Mouse (Mus musculus) lung, postnatal 0 days (tissue): ENCODE measurements around the gene Lcn10. TPM values are rescaled to one million over a fixed set of nuclear protein-coding genes. Genes with fewer than 3 reads are reported as not detected.

Source experiments
- ATAC-seq: fragments of 200-750 bp; cut with Nextera tagmentation; 2 replicates; pipeline ENCODE4 v1.8.0; 2017; ENCODE audit warnings: moderate library complexity
- DNase-seq: peaks from one replicate; pipeline ENCODE4 v3.0.0-alpha.2; 2016; ENCODE audit warnings: low spot score
- H3K27ac ChIP-seq: fragments of 300-500 bp; sonication (generic); 2 replicates; pipeline ENCODE4 v1.5.1; 2014; ENCODE audit warnings: antibody characterized with exemption, mild to moderate bottlenecking, low read length, mixed read lengths
- H3K27me3 ChIP-seq: fragments of 300-500 bp; sonication (generic); replicated peaks from 2 replicates; pipeline ENCODE4 v1.6.1; 2014; ENCODE audit warnings: low read length, mixed read lengths; ENCODE audit not compliant: insufficient read depth
- H3K36me3 ChIP-seq: fragments of 300-500 bp; sonication (generic); 2 replicates; pipeline ENCODE4 v1.6.1; 2014; ENCODE audit warnings: low read length, mixed read lengths; ENCODE audit not compliant: insufficient read depth
- H3K4me1 ChIP-seq: fragments of 300-500 bp; sonication (generic); 2 replicates; pipeline ENCODE4 v1.6.1; 2014; ENCODE audit warnings: antibody characterized with exemption, low read depth, low read length, mixed read lengths; ENCODE audit not compliant: insufficient read depth
- H3K4me2 ChIP-seq: fragments of 300-500 bp; sonication (generic); replicated peaks from 2 replicates; pipeline ENCODE4 v1.6.1; 2014; ENCODE audit warnings: low read depth, mild to moderate bottlenecking, low read length, moderate library complexity, mixed read lengths
- H3K4me3 ChIP-seq: fragments of 300-500 bp; sonication (generic); 2 replicates; pipeline ENCODE4 v1.5.1; 2014; ENCODE audit warnings: low read depth, low read length
- H3K9ac ChIP-seq: fragments of 300-500 bp; sonication (generic); replicated peaks from 2 replicates; pipeline ENCODE4 v1.6.1; 2014; ENCODE audit warnings: low read depth, mild to moderate bottlenecking
- H3K9me3 ChIP-seq: fragments of 300-500 bp; sonication (generic); 2 replicates; pipeline ENCODE4 v1.6.1; 2016; ENCODE audit warnings: low read length, mixed read lengths
- CTCF ChIP-seq: IDR thresholded peaks from 2 replicates; pipeline ENCODE4 v1.5.1; 2016; ENCODE audit warnings: antibody characterized with exemption, mild to moderate bottlenecking
- EP300 ChIP-seq: IDR thresholded peaks from 2 replicates; pipeline ENCODE4 v1.6.1; 2016; ENCODE audit warnings: antibody characterized with exemption, mild to moderate bottlenecking, control low read depth
- WGBS: fragments of 180-500 bp; shearing (Covaris S2); extraction: QIAGEN DNeasy Blood & Tissue Kit; methylation state at CpG from one replicate; pipeline ENCODE4 v1.1.7; 2014; 5-methylcytosine and 5-hydroxymethylcytosine counted together
- polyA plus RNA-seq: library from polyadenylated mRNA; unstranded; fragments of >200 nt; fragmentation: Nextera tagmentation; extraction: Ambion mirVana; gene quantifications from 2 replicates; pipeline ENCODE4 v1.2.1, GENCODE M21; 2015

Gene Lcn10
- polyA plus RNA-seq, 1 experiment from 2014 or later, result not detected

GRCm38 (mm10) chr2:25657246-25657645 is 25.3 kb upstream of the Lcn10 start:
- H3K4me2 ChIP-seq, result no peak overlapping the region
- H3K4me1 ChIP-seq, result no peaks in the 10 kb centered on the region
- no peak overlapping the region for H3K27ac ChIP-seq
- ATAC-seq (no peak), DNase-seq (no peak)
- H3K9ac ChIP-seq, result no peak overlapping the region
- no peaks in the 10 kb centered on the region for H3K36me3 ChIP-seq
- no peak overlapping the region for H3K4me3 ChIP-seq
- TF ChIP-seq EP300, result no peak
- no peaks in the 10 kb centered on the region for H3K27me3 ChIP-seq
- WGBS, result 65% methylated on average over 4 of the region's 4 CpGs
- no peaks in the 10 kb centered on the region for H3K9me3 ChIP-seq

DNA sequence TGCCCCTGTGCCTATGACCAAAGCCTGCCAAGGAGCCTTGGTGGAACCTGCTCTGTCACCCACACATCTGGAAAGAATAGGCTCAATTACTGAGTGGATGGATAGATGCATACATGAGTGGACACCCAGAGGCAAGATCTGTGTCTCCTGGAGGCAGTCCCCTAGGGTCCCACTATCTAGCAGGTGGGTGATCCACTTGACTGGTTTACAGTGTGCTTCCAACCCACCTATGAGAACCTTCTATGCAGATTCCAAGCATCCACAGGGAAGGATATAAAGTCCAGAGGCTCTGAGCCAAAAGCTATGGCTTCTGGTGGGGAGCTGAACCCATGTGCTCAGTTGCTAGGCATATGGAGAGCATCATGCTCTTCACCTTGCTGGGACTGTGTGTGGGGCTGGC is 24.9 kb upstream of the Lcn10 start, which contains the start of gene Lcn5:
Lcn5 (plus strand) TSS at position 301 of the 400 bp plus-strand sequence.
- ATAC-seq (no peak), DNase-seq (no peak)
- TF ChIP-seq CTCF (no peak), EP300 (no peak)
- H3K4me3 ChIP-seq, result no peak within 1 kb of the TSS
- H3K9ac ChIP-seq, result no peak within 1 kb of the TSS
- H3K9me3 ChIP-seq, result no peaks in the 10 kb centered on the region
- H3K4me1 ChIP-seq, result no peaks in the 10 kb centered on the region
- no peak within 1 kb of the TSS for H3K4me2 ChIP-seq
- no peaks in the 10 kb centered on the region for H3K36me3 ChIP-seq
- H3K27me3 ChIP-seq, result no peaks in the 10 kb centered on the region
- H3K27ac ChIP-seq, result no peak within 1 kb of the TSS

DNA sequence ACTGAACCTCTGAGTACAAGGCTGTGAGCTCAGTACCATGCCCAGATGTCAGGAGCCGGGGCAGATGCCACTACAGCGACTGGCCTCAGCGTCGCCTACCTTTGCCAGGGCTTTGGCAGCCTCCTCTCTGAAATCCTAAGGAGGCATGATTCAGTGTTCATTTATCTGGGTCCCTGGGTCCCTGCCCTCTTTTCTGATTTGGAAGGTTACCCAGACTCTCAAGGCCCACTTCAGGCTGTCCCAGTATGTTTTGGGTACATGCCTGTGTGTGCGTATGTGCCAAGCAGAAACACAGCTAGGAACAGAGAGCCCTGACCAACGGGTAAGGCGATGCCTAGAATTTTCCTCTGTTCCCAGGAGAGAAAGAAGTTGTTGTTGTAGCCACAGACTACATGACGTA is 22.2 kb upstream of the Lcn10 start:
- Histone ChIP-seq H3K9ac (no peak overlapping the region), H3K27ac (no peak overlapping the region), H3K36me3 (no peaks in the 10 kb centered on the region), H3K4me3 (no peak overlapping the region), H3K4me1 (no peaks in the 10 kb centered on the region), H3K4me2 (no peak overlapping the region), H3K9me3 (no peaks in the 10 kb centered on the region), H3K27me3 (no peaks in the 10 kb centered on the region)
- DNase-seq (no peak), ATAC-seq (no peak)
- WGBS, result 75% methylated on average over 8 of the region's 8 CpGs
- no peak for TF ChIP-seq EP300
- TF ChIP-seq CTCF, result no peak

DNA sequence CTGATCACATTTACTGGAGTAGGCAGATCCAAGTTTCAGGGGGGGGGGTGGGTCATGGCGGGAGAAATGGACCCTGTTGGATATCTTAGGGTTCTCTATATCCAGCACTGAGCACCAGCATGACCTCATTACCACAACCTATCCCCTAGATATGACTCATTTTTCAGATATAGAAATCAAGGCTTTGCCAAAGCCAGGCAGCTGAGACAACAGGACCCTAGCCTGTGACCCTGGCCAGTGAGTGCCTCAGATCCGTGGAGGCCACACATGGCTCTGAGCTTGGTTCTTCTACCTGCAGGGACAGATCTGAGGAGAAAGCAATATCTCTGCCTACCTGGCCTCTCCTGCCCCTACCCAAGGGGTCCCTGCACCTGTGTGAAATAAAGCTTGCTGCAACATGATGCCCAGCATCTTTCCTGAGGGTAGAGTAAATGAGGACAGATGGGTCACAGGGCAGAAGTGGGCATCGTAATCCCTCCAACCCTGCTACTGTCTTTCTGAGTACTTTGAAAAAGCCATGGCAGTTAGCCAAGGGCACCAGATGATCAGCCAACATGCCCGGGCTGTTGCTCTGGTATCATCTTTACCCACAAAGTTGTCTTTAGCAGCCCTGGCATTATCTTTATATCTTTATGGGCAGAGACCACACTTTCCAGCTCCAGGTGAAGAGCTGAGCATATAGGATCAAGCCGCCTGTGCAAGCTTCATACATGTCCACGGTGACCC is 21.1 kb upstream of the Lcn10 start:
- H3K4me1 ChIP-seq, result no peaks in the 10 kb centered on the region
- H3K27me3 ChIP-seq, result no peaks in the 10 kb centered on the region
- no peak overlapping the region for H3K4me2 ChIP-seq
- TF ChIP-seq EP300 (no peak), CTCF (no peak)
- DNase-seq (no peak), ATAC-seq (no peak)
- whole genome bisulfite sequencing, result 74% methylated on average over 6 of the region's 6 CpGs
- no peak overlapping the region for H3K27ac ChIP-seq
- no peak overlapping the region for H3K9ac ChIP-seq
- H3K36me3 ChIP-seq, result no peaks in the 10 kb centered on the region
- no peak overlapping the region for H3K4me3 ChIP-seq
- no peaks in the 10 kb centered on the region for H3K9me3 ChIP-seq

- WGBS, result 52% methylated on average over 1 of the region's 1 CpGs
- H3K4me1 ChIP-seq, result no peaks in the 10 kb centered on the region
- H3K9me3 ChIP-seq, result no peaks in the 10 kb centered on the region
- no peak overlapping the region for H3K27ac ChIP-seq
- no peak overlapping the region for H3K4me2 ChIP-seq
- no peak overlapping the region for H3K9ac ChIP-seq
- DNase-seq, result peak; percentile 26
- TF ChIP-seq CTCF, result peak; percentile 75
- no peak for TF ChIP-seq EP300
- ATAC-seq, result no peak
- H3K36me3 ChIP-seq, result no peaks in the 10 kb centered on the region
- no peak overlapping the region for H3K4me3 ChIP-seq
- no peaks in the 10 kb centered on the region for H3K27me3 ChIP-seq
Measured at GRCm38 (mm10) chr2:25663511-25663910, 19.0 kb upstream of the Lcn10 start.

DNA sequence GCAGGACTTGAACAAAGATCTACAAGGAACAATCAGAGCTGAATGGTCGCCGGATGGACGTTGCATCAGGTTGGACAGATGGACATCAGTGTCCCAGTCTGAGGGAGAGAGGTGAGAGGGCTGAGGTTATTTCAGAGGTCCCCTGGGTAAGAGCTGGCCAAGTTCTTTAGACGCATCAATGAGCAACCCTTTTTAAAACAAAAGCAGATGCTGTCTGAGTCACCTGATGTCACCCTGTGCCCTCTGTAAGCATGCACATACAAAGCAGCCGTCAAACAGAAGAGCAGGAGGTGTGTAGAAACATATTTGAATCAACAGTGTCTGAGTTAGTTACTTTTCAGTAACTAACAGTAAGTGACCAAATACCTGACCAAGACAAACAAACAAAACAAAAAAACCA is 18.4 kb upstream of the Lcn10 start:
- H3K9ac ChIP-seq, result no peak overlapping the region
- H3K27me3 ChIP-seq, result no peaks in the 10 kb centered on the region
- TF ChIP-seq EP300 (no peak), CTCF (no peak)
- no peak overlapping the region for H3K4me3 ChIP-seq
- H3K4me2 ChIP-seq, result no peak overlapping the region
- no peaks in the 10 kb centered on the region for H3K9me3 ChIP-seq
- WGBS, result 82% methylated on average over 5 of the region's 5 CpGs
- DNase-seq (no peak), ATAC-seq (no peak)
- no peak overlapping the region for H3K27ac ChIP-seq
- H3K4me1 ChIP-seq, result no peaks in the 10 kb centered on the region
- no peaks in the 10 kb centered on the region for H3K36me3 ChIP-seq

- no peaks in the 10 kb centered on the region for H3K4me1 ChIP-seq
- no peak overlapping the region for H3K4me3 ChIP-seq
- H3K9me3 ChIP-seq, result no peaks in the 10 kb centered on the region
- no peak overlapping the region for H3K27ac ChIP-seq
- no peaks in the 10 kb centered on the region for H3K27me3 ChIP-seq
- no peak overlapping the region for H3K4me2 ChIP-seq
- no peaks in the 10 kb centered on the region for H3K36me3 ChIP-seq
- ATAC-seq (no peak), DNase-seq (no peak)
- WGBS, result 54% methylated on average over 1 of the region's 1 CpGs
- TF ChIP-seq CTCF (no peak), EP300 (no peak)
- H3K9ac ChIP-seq, result no peak overlapping the region
Measured at GRCm38 (mm10) chr2:25666516-25666915, 16.0 kb upstream of the Lcn10 start.
